Mouse (Mus musculus) adrenal gland, postnatal 14 days (tissue): ENCODE results near the gene 2900026A02Rik. TPM values are rescaled to one million over a fixed set of nuclear protein-coding genes. Genes with fewer than 3 reads are reported as not detected.
A peak's percentile ranks its signal among the peaks of the same experiment; 100 is the strongest.

Experiments used
- DNase-seq: peaks from one replicate; pipeline ENCODE4 v3.0.0; 2021; ENCODE audit warnings: mixed read lengths
- total RNA-seq: library from RNA; stranded (reverse); gene quantifications from 2 replicates; pipeline ENCODE4 v1.2.3, GENCODE M21; 2021

2900026A02Rik gene
- total RNA-seq, 1 experiment from 2014 or later = 18.2 TPM

- no peak for DNase-seq
These were observed 100.1 kb downstream of the 2900026A02Rik start for GRCm38 (mm10) chr5:113120741-113121590.

- DNase-seq = no peak
These were observed 101.1 kb downstream of the 2900026A02Rik start for GRCm38 (mm10) chr5:113119861-113120465.

- no peak for DNase-seq
These were observed 101.7 kb downstream of the 2900026A02Rik start for GRCm38 (mm10) chr5:113119291-113119690.

GRCm38 (mm10) chr5:113118695-113119094, 102.3 kb downstream of the 2900026A02Rik start:
- DNase-seq = peak; percentile 46

- no peak for DNase-seq
These were observed 103.7 kb downstream of the 2900026A02Rik start for GRCm38 (mm10) chr5:113117361-113117760.

- no peak for DNase-seq
These were observed 105.1 kb downstream of the 2900026A02Rik start for GRCm38 (mm10) chr5:113115896-113116295.

- DNase-seq = no peak
These were observed 106.5 kb downstream of the 2900026A02Rik start for GRCm38 (mm10) chr5:113114264-113115225.

GRCm38 (mm10) chr5:113113120-113113519, 107.9 kb downstream of the 2900026A02Rik start:
- DNase-seq = no peak

GRCm38 (mm10) chr5:113111336-113111735, 109.7 kb downstream of the 2900026A02Rik start:
- DNase-seq = no peak

- no peak for DNase-seq
These were observed 110.1 kb downstream of the 2900026A02Rik start for GRCm38 (mm10) chr5:113110929-113111328.

- peak; percentile 32 for DNase-seq
These were observed 111.4 kb downstream of the 2900026A02Rik start for GRCm38 (mm10) chr5:113109651-113110050.

GRCm38 (mm10) chr5:113108165-113108764, 112.8 kb downstream of the 2900026A02Rik start:
- no peak for DNase-seq

GRCm38 (mm10) chr5:113107709-113108108, 113.3 kb downstream of the 2900026A02Rik start:
- DNase-seq = peak; percentile 72

- no peak for DNase-seq
These were observed 114.4 kb downstream of the 2900026A02Rik start for GRCm38 (mm10) chr5:113106594-113106993.

- DNase-seq = no peak
These were observed 115.6 kb downstream of the 2900026A02Rik start for GRCm38 (mm10) chr5:113105481-113105880.

- no peak for DNase-seq
These were observed 116.0 kb downstream of the 2900026A02Rik start for GRCm38 (mm10) chr5:113105035-113105434.

GRCm38 (mm10) chr5:113102455-113102854, 118.6 kb downstream of the 2900026A02Rik start:
- DNase-seq = peak; percentile 85

- DNase-seq = no peak
These were observed 119.6 kb downstream of the 2900026A02Rik start for GRCm38 (mm10) chr5:113101457-113101856.

GRCm38 (mm10) chr5:113100422-113100821, 120.6 kb downstream of the 2900026A02Rik start:
- no peak for DNase-seq

- peak; percentile 95 for DNase-seq
These were observed 121.5 kb downstream of the 2900026A02Rik start for GRCm38 (mm10) chr5:113099546-113099945.

- no peak for DNase-seq
These were observed 123.5 kb downstream of the 2900026A02Rik start for GRCm38 (mm10) chr5:113097551-113097950.

- no peak for DNase-seq
These were observed 125.6 kb downstream of the 2900026A02Rik start for GRCm38 (mm10) chr5:113095456-113095855.
